Mouse (Mus musculus) leukemia stem cell, adult 10-12 weeks (primary cell): ENCODE data around the gene Snapc5. TPM values are rescaled to one million over a fixed set of nuclear protein-coding genes. Genes with fewer than 3 reads are reported as not detected.

Experiments
- polyA plus RNA-seq: library from polyadenylated mRNA; stranded (reverse); fragments of >175 nt; gene quantifications from 2 replicates; pipeline ENCODE4 v1.2.3, GENCODE M21; 2012; ENCODE audit warnings: low replicate concordance

The Snapc5 gene
- polyA plus RNA-seq, result 0.15 and 1.7 TPM in 2 replicates

DNA sequence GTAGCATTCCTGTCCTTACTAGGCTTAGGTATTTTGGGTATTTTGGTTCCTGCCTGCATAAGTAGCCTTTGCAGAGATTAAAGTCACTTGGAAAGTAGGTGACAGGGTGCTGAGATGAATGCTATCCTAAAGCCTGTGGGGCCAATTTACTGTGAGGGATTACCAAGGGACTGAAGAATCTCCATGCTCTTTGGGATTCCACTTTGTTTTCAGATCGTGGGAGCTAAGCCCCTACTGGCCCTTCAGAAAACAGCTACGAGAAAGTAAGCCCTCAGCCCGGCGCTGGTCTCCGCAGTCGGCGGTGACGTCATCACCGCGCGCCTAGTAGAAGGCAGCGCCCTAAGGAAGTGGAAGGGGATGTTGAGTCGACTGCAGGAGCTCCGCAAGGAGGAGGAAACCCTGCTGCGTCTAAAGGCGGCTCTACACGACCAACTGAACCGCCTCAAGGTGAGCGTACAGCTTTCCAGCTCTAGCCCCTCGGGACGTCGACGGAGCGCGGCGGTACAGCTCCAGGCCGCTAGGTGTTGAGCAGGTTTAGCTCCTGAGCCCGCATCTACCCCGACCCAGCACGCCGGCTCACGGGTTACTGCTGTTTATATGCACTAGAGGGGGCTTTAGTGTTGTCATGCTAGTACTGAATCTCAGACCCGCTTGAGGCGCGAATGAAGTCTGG lies at the start of gene Snapc5:
Snapc5 (plus strand) TSS at position 301 of the 673 bp plus-strand sequence.

GRCm38 (mm10) chr9:64172816-64173665 lies 6.0 kb upstream of the Snapc5 start, which contains the start of the genes Zwilch and Rpl4:
Zwilch (minus strand) TSS chr9:64173104.
Rpl4 (plus strand) TSS chr9:64173375.

Other genes starting within 250 kb of the Snapc5 start
- 0.76 and 1.4 TPM in 2 replicates for gene Smad6, start 157.2 kb upstream of the Snapc5 start, polyA plus RNA-seq
- not detected in 2 replicates for gene Lctl, start 62.1 kb upstream of the Snapc5 start, polyA plus RNA-seq
- 2.1 and 7.7 TPM in 2 replicates for gene Zwilch, start 6.2 kb upstream of the Snapc5 start, polyA plus RNA-seq
- gene Rpl4, start 5.9 kb upstream of the Snapc5 start, polyA plus RNA-seq, result 68.9 and 127 TPM in 2 replicates
- gene Uchl4, start 55.9 kb downstream of the Snapc5 start, polyA plus RNA-seq, result not detected in 2 replicates
- gene Map2k1, start 74.4 kb downstream of the Snapc5 start, polyA plus RNA-seq, result 16.2 and 18.1 TPM in 2 replicates
- 4.8 TPM in 1 of 2 replicates, not detected in the other for gene Tipin, start 102.3 kb downstream of the Snapc5 start, polyA plus RNA-seq
- 5.4 and 7.1 TPM in 2 replicates for gene Dis3l, start 162.0 kb downstream of the Snapc5 start, polyA plus RNA-seq
- gene Megf11, start 206.4 kb downstream of the Snapc5 start, polyA plus RNA-seq, result 0.83 TPM in 1 of 2 replicates, not detected in the other